Mouse (Mus musculus): ENCODE measurements around the gene En1. TPM values are rescaled to one million over a fixed set of nuclear protein-coding genes. Genes with fewer than 3 reads are reported as not detected.
A peak's percentile ranks its signal among the peaks of the same experiment; 100 is the strongest.

En1 gene
- polyA plus RNA-seq, 1 experiment = not detected

DNA sequence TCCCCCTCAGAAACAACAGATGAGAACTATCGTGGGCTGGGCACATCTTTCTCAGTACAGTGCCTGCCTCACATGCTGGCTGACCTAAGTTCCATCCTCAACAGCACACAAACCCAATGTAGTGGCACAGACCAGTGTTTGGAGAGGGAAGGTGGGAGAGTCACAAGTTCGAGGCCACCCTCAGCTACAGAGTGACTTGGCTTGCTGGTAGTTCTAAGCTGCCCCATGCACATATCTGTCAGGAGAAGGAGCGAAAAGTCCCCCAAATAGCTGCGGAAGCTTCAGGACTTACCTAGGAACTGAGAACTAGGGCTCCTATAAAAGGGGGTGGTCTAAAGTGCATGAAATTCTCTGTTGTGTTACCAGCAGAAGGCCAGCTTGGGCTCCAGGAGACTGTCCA is 14.3 kb upstream of the En1 start:
- peaks cover 46% of the 10 kb centered on the region for H3K27me3 ChIP-seq (replicated peaks)
- H3K4me1 ChIP-seq = peaks cover 6% of the 10 kb centered on the region; the same call in 1 of the 2 replicates
- no peaks in the 10 kb centered on the region for H3K9me3 ChIP-seq
- no peak overlapping the region for H3K4me3 ChIP-seq (replicated peaks)
- no peaks in the 10 kb centered on the region for H3K36me3 ChIP-seq (replicated peaks; ENCODE audit: low read length)
- TF ChIP-seq GATA1 (IDR thresholded peaks at IDR 0.05; ENCODE audit: borderline replicate concordance, low read length) = no peak
- no peak for TF ChIP-seq FLI1 (IDR thresholded peaks at IDR 0.05; ENCODE audit: low read length)

DNA sequence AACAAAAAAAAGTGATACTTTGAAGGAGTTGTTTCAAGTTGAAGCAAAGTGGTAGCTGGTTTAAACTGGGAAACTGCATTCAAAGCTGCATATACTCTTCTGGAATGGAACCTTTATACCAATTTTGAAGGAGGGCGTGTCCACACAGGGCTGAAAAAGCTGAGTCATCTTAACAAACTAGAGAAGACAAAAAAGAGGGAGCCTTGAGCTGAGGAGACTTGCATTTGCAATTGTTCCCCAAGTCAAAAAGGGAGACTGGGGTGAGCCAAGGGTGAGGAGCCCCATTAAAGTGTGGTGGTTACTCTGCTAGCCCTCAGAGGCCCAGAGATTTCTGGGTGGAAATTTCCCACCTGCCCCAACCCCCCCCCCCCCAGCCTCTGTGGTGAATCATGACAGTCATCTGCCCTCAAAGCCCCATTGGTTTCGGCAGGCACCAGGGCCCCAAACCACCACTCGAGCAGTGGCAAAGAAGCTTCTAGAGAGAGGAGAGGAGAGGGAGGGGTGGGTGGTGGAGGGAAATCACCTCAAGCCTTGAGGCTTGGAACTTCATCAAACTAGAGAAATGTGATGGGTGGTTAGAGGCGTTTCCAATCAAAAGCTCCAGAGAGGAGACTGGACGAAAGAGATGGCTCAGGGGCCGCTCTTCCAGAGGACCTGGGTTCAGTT is 13.7 kb upstream of the En1 start:
- peaks cover 50% of the 10 kb centered on the region for H3K27me3 ChIP-seq (replicated peaks)
- no peaks in the 10 kb centered on the region for H3K9me3 ChIP-seq
- H3K36me3 ChIP-seq (replicated peaks; ENCODE audit: low read length) = no peaks in the 10 kb centered on the region
- no peak overlapping the region for H3K4me3 ChIP-seq (replicated peaks)
- TF ChIP-seq GATA1 (IDR thresholded peaks at IDR 0.05; ENCODE audit: borderline replicate concordance, low read length) (no peak), FLI1 (IDR thresholded peaks at IDR 0.05; ENCODE audit: low read length) (no peak)
- peaks cover 6% of the 10 kb centered on the region; the same call in 1 of the 2 replicates for H3K4me1 ChIP-seq

DNA sequence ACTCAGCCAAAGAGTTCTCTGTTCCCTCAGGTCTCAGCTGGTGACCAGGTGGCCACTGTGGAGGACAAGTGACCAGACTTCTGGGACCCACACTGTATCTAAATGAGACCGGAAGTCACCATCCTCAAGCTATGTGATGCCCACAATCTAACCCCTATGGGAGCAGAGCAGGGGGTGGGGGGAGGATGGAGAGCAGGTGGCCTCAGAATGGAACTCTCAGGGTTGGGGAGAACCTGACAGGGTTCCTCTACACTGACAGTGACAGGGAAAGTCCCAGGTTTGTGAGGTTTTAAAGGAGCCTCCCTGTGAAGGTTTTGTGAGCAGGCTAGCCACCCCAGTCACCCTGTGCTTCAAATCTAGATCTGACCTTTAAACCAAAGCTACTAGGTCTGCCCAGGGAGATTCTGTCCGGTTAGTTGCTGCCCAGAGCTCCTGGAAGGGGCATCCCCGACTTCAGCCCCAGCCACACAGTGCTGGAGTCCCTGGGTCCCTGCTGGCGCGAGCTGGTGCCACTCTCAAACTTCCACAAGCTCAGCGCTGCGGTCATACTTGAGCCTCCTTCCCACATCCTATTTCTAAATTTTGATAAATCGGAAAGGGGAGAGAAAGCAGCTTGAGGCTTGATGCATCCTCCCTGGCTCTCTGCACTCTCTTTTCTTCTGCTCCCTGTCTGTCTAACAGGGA is 8.8 kb upstream of the En1 start:
- Histone ChIP-seq H3K4me1 (peaks cover 9% of the 10 kb centered on the region), H3K9me3 (no peaks in the 10 kb centered on the region), H3K27me3 (replicated peaks) (peaks cover 90% of the 10 kb centered on the region), H3K4me3 (replicated peaks) (no peak overlapping the region), H3K36me3 (replicated peaks; ENCODE audit: low read length) (no peaks in the 10 kb centered on the region)
- TF ChIP-seq GATA1 (IDR thresholded peaks at IDR 0.05; ENCODE audit: borderline replicate concordance, low read length) (no peak), FLI1 (IDR thresholded peaks at IDR 0.05; ENCODE audit: low read length) (no peak)

DNA sequence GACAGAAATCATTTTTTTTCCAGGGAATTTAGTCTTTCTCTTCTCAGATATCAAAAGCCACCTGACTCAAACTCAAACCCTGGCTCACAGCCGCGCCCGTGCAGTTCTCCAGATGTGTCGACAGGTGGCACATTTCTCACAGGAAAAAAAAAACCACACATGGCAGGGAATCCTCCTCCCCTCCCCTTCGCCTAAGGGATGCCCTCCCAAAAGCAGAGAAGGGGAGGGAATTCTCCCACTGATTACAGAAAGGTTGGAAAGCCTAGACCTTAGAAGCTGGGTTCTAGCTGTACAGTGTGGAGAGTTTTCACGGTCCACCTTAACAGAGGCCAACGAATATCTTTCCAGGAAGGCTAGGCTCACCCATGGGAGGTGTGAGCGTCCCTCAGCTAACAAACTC is 7.6 kb upstream of the En1 start:
- no peak overlapping the region for H3K4me3 ChIP-seq (replicated peaks)
- peaks cover 9% of the 10 kb centered on the region for H3K4me1 ChIP-seq
- no peaks in the 10 kb centered on the region for H3K36me3 ChIP-seq (replicated peaks; ENCODE audit: low read length)
- TF ChIP-seq GATA1 (IDR thresholded peaks at IDR 0.05; ENCODE audit: borderline replicate concordance, low read length) = no peak
- no peak for TF ChIP-seq FLI1 (IDR thresholded peaks at IDR 0.05; ENCODE audit: low read length)
- H3K27me3 ChIP-seq (replicated peaks) = peaks cover 94% of the 10 kb centered on the region
- H3K9me3 ChIP-seq = peaks cover 2% of the 10 kb centered on the region; the same call in 1 of the 2 replicates

DNA sequence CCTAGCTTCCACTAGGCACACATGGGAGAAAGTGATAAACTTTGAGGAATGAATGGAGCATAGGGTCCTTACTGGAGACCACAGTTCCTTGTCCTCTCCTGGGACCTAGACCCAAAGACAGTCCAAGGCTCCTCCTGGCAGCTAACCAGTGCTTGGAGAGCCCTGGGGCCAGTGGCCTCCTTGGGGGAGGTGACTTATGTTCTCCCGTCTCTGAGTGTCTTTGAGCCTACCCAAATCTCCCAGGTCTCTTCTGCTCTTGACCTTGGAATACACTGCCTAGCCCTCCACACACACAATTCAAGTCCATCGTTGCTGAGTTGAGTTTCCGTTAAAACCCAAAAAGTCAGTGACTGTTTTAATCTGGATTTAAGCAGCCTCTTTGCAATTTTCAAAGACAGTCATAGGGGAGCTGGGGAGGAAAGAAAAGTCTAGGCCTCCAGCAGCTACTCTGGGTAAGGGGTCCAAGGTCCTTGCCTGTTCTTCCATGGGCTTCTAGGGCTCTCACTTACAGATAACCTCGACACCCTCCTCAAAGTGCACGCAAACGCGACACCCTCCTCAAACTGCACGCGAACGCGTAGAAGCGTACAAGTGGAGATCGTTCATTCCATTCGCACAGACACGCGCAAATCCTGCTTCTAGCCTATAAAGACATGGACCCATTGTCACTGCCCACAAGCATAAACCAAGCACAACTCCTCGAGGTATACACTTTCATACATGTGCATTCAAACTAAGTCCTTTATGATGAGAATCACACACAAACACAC is 6.6 kb upstream of the En1 start:
- TF ChIP-seq FLI1 (IDR thresholded peaks at IDR 0.05; ENCODE audit: low read length) = no peak
- TF ChIP-seq GATA1 (IDR thresholded peaks at IDR 0.05; ENCODE audit: borderline replicate concordance, low read length) = no peak
- Histone ChIP-seq H3K4me1 (peaks cover 9% of the 10 kb centered on the region), H3K4me3 (replicated peaks) (no peak overlapping the region), H3K9me3 (peaks cover 4% of the 10 kb centered on the region; the same call in 1 of the 2 replicates), H3K27me3 (replicated peaks) (peaks cover 97% of the 10 kb centered on the region), H3K36me3 (replicated peaks; ENCODE audit: low read length) (no peaks in the 10 kb centered on the region)

DNA sequence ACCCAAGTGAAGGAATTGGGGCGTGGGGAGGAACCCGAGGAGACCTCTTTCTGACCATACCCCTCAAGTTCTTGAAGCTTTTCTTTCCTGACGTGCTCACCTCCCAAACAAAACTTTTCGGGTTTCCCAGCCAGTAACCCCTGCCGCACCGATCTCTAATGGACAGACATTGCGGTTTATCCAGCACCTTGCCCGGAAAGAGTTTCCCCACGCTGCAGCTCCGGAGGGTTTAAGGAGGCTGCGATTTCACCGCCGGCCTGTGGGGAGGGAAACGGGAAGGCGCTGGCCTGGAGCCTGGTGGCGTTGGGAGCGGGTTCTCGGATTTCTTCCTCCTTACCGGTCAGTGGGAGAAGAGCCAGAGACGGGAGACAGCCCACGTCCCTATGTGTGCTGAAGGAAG is 5.9 kb upstream of the En1 start:
- Histone ChIP-seq H3K27me3 (replicated peaks) (peaks cover 97% of the 10 kb centered on the region), H3K4me3 (replicated peaks) (peak overlapping the region; percentile 38), H3K36me3 (replicated peaks; ENCODE audit: low read length) (no peaks in the 10 kb centered on the region), H3K4me1 (peaks cover 9% of the 10 kb centered on the region), H3K9me3 (peaks cover 4% of the 10 kb centered on the region; the same call in 1 of the 2 replicates)
- TF ChIP-seq GATA1 (IDR thresholded peaks at IDR 0.05; ENCODE audit: borderline replicate concordance, low read length) = no peak
- no peak for TF ChIP-seq FLI1 (IDR thresholded peaks at IDR 0.05; ENCODE audit: low read length)

DNA sequence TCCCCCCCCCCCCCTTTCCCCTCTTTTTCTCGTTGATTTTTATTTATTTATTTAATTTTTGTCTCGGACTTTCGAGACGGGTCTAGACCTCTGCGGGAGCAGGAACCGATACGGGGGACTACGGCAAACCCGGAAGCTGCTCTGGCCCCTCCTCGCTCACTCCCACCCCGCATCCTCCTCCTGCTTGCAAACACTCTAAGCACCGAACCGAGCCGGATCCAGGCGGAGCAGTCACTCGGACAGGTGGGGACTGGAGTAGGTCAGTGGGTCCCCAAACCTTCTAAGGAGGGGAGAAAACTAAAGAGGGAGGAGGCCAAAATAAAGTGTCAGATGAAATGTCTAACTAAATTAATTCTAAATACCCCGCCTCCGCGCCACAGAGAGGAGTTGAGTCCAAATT is 5.4 kb upstream of the En1 start:
- Histone ChIP-seq H3K4me1 (peaks cover 9% of the 10 kb centered on the region), H3K27me3 (replicated peaks) (peaks cover 99% of the 10 kb centered on the region), H3K9me3 (peaks cover 4% of the 10 kb centered on the region; the same call in 1 of the 2 replicates), H3K36me3 (replicated peaks; ENCODE audit: low read length) (no peaks in the 10 kb centered on the region), H3K4me3 (replicated peaks) (peak overlapping the region; percentile 71)
- no peak for TF ChIP-seq GATA1 (IDR thresholded peaks at IDR 0.05; ENCODE audit: borderline replicate concordance, low read length)
- TF ChIP-seq FLI1 (IDR thresholded peaks at IDR 0.05; ENCODE audit: low read length) = no peak

DNA sequence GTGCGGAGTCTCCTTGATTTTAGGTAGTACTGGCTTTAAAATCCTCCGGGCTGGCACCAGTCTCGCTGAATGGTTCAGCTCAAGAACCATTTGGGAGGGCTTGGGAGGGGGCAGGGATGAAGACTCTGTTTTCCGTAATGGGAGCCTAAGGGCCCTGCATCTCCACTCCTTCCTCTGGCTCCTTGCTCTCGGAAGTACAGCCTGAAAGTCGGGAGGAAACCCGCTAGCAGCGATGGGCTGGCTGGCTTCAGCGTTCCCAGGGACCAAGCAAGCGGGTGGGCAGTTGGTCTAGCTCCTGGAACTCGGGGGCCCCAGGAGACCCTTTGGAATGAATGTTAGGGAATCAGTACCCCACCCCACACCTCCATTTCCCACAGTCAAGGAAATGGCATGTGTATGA is 4.9 kb upstream of the En1 start:
- peaks cover 4% of the 10 kb centered on the region; the same call in 1 of the 2 replicates for H3K9me3 ChIP-seq
- no peak overlapping the region for H3K4me3 ChIP-seq (replicated peaks)
- peaks cover 99% of the 10 kb centered on the region for H3K27me3 ChIP-seq (replicated peaks)
- H3K36me3 ChIP-seq (replicated peaks; ENCODE audit: low read length) = no peaks in the 10 kb centered on the region
- TF ChIP-seq FLI1 (IDR thresholded peaks at IDR 0.05; ENCODE audit: low read length) (no peak), GATA1 (IDR thresholded peaks at IDR 0.05; ENCODE audit: borderline replicate concordance, low read length) (no peak)
- peaks cover 14% of the 10 kb centered on the region for H3K4me1 ChIP-seq

DNA sequence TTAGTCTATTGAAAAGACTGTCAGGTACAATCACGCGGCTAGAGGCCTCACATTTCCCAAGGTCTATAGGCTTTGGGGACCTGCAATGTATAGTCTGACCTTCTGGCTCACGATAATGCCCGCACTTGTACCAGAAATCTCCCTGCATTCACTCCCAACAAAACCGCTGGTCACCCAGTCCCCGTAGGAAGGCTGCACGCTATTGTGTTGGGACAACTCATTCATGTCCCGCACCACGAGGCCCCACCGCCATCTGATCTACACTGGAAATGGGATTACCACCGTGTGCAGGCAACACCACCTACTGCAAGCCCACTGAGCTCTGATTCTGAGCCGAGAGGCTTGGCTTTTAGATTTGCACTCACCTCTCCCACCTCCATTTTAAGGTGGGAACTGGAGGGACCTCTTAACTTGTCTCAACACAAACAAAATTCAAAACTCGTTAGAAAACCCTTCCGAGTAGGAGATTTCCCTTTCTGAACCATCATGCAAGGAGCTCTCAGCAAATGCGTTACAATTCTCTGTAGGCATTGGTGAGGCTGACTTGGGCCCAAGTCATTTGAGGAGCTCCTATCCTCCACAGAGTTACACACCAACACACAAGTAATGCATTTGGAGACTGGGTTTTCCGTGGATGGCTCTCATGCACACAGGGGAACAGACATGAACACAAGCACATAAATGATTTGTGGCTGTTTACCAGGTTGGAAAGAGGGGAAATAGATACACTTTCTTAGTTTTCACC is 3.9 kb upstream of the En1 start:
- Histone ChIP-seq H3K9me3 (peaks cover 4% of the 10 kb centered on the region; the same call in 1 of the 2 replicates), H3K36me3 (replicated peaks; ENCODE audit: low read length) (no peaks in the 10 kb centered on the region), H3K4me1 (peaks cover 24% of the 10 kb centered on the region), H3K27me3 (replicated peaks) (peaks cover 97% of the 10 kb centered on the region), H3K4me3 (replicated peaks) (no peak overlapping the region)
- no peak for TF ChIP-seq FLI1 (IDR thresholded peaks at IDR 0.05; ENCODE audit: low read length)
- no peak for TF ChIP-seq GATA1 (IDR thresholded peaks at IDR 0.05; ENCODE audit: borderline replicate concordance, low read length)

Data from megakaryocyte, embryonic 14.5 days (primary cell).